Mouse (Mus musculus) CH12.LX (cell line): Measurements from ENCODE around the gene Fndc5. TPM values are rescaled to one million over a fixed set of nuclear protein-coding genes. Genes with fewer than 3 reads are reported as not detected.

ENCODE experiments used
- DNase-seq: peaks from one replicate; pipeline ENCODE4 v3.0.0-alpha.2; 2013; ENCODE audit errors: extremely low read depth
- H3K27ac ChIP-seq: 2 replicates; pipeline ENCODE4 v1.5.1; 2012; ENCODE audit warnings: low read depth, mild to moderate bottlenecking, control low read depth, moderate library complexity; ENCODE audit not compliant: insufficient read depth
- H3K27me3 ChIP-seq: replicated peaks from 2 replicates; pipeline ENCODE3; 2012; ENCODE audit warnings: inconsistent platforms
- H3K36me3 ChIP-seq, 2 experiments: replicated peaks in 1 of 2; 2 replicates each; pipeline versions ENCODE3 to v1.6.1; 2012; ENCODE audit warnings: inconsistent platforms in 1 of 2, low read length in 1 of 2, mild to moderate bottlenecking in 1 of 2, mixed read lengths in 1 of 2, moderate library complexity in 1 of 2; ENCODE audit not compliant: control insufficient read depth in 1 of 2, insufficient read depth in 1 of 2
- H3K4me1 ChIP-seq, 2 experiments: 2 replicates each; pipeline ENCODE4 v1.6.1; 2012; ENCODE audit warnings: inconsistent platforms in 1 of 2, moderate library complexity in 1 of 2; ENCODE audit not compliant: insufficient read depth in 2 of 2, control insufficient read depth in 1 of 2
- H3K4me2 ChIP-seq: 2 replicates; pipeline ENCODE4 v1.6.1; 2012; ENCODE audit warnings: low read depth, mild to moderate bottlenecking, control low read depth; ENCODE audit not compliant: poor library complexity, insufficient read depth, severe bottlenecking
- H3K4me3 ChIP-seq, 3 experiments: fragments of 150-350 bp in 1 of 3; sonication (generic) in 1 of 3; replicated peaks in 1 of 3; 2 replicates each; pipeline versions ENCODE3 to v1.5.1; 2011 to 2012; ENCODE audit warnings: low read depth in 2 of 3, low read length in 2 of 3, mild to moderate bottlenecking in 2 of 3, moderate library complexity in 2 of 3, control low read depth in 1 of 3, improper control_type of control experiment in 1 of 3, inconsistent platforms in 1 of 3, mixed read lengths in 1 of 3; ENCODE audit not compliant: poor library complexity in 1 of 3
- H3K79me2 ChIP-seq: replicated peaks from 2 replicates; pipeline ENCODE4 v1.6.1; 2012; ENCODE audit warnings: mild to moderate bottlenecking, moderate library complexity; ENCODE audit not compliant: control insufficient read depth, poor library complexity, insufficient read depth, severe bottlenecking; ENCODE audit errors: extremely low read depth
- H3K9ac ChIP-seq: 2 replicates; pipeline ENCODE4 v1.6.1; 2012; ENCODE audit warnings: low read depth, mild to moderate bottlenecking, control low read depth, moderate library complexity; ENCODE audit not compliant: insufficient read depth
- H3K9me3 ChIP-seq: replicated peaks from 2 replicates; pipeline ENCODE3; 2012; ENCODE audit warnings: low read length, inconsistent platforms, mixed read lengths
- CHD1 ChIP-seq: IDR thresholded peaks from 2 replicates; pipeline ENCODE4 v1.6.1; 2012; ENCODE audit warnings: low read depth, low read length, improper control_type of control experiment, inconsistent platforms
- CHD2 ChIP-seq: IDR thresholded peaks from 2 replicates; pipeline ENCODE4 v1.6.1; 2011; ENCODE audit warnings: low read length, improper control_type of control experiment
- CTCF ChIP-seq, 2 experiments: IDR thresholded peaks in 1 of 2; conservative IDR thresholded peaks in 1 of 2; 2 replicates each; pipeline ENCODE4 v1.5.1; 2011 to 2012; ENCODE audit warnings: low read depth in 2 of 2, low read length in 2 of 2, improper control_type of control experiment in 1 of 2, inconsistent platforms in 1 of 2, mild to moderate bottlenecking in 1 of 2, moderate library complexity in 1 of 2
- ELF1 ChIP-seq: IDR thresholded peaks from 2 replicates; pipeline ENCODE4 v1.6.1; 2014; ENCODE audit warnings: low read depth, mild to moderate bottlenecking, inconsistent platforms, low read length, improper control_type of control experiment
- JUND ChIP-seq: conservative IDR thresholded peaks from 2 replicates; pipeline ENCODE4 v1.6.1; 2011; ENCODE audit warnings: low read depth, low read length, improper control_type of control experiment
- MAZ ChIP-seq: IDR thresholded peaks from 2 replicates; pipeline ENCODE4 v1.6.1; 2012; ENCODE audit warnings: low read depth, mild to moderate bottlenecking, inconsistent platforms, low read length, improper control_type of control experiment, moderate library complexity
- MYC ChIP-seq: IDR thresholded peaks from 2 replicates; pipeline ENCODE4 v1.6.1; 2011; ENCODE audit warnings: low read depth, mild to moderate bottlenecking, improper control_type of control experiment, low read length
- PAX5 ChIP-seq: IDR thresholded peaks from 2 replicates; pipeline ENCODE4 v1.6.1; 2012; ENCODE audit warnings: low read length, inconsistent platforms, mixed read lengths
- POLR2A ChIP-seq: IDR thresholded peaks from 2 replicates; pipeline ENCODE4 v1.6.1; 2011; ENCODE audit warnings: low read depth, mild to moderate bottlenecking, improper control_type of control experiment, low read length
- SMC3 ChIP-seq: IDR thresholded peaks from 2 replicates; pipeline ENCODE4 v1.6.1; 2011; ENCODE audit warnings: low read depth, low read length, improper control_type of control experiment
- USF1 ChIP-seq: IDR thresholded peaks from 2 replicates; pipeline ENCODE4 v1.6.1; 2014; ENCODE audit warnings: low read depth, mild to moderate bottlenecking, inconsistent platforms, low read length, improper control_type of control experiment
- ZKSCAN1 ChIP-seq: IDR thresholded peaks from 2 replicates; pipeline ENCODE4 v1.6.1; 2012; ENCODE audit warnings: low read depth, inconsistent platforms, low read length, improper control_type of control experiment, borderline replicate concordance
- dilution Hi-C: fragments of 300-500 bp; cut with MboI; formaldehyde crosslinking; loops from 2 replicates; pipeline ENCODE4 v1.14.3; 2020; ENCODE audit warnings: low sequenced_read_pairs; ENCODE audit not compliant: extremely low pct_unique_long_range_greater_than_20kb, extremely low pct_ligation_motif_present
- in situ Hi-C: fragments of 300-500 bp; cut with MboI; formaldehyde crosslinking; loops from 3 replicates; pipeline ENCODE4 v1.14.3; 2019; ENCODE audit warnings: low sequenced_read_pairs, low pct_ligation_motif_present, low pct_unique_long_range_greater_than_20kb, mixed read lengths
- polyA plus RNA-seq: library from polyadenylated mRNA; unstranded; fragments of >175 nt; gene quantifications from 2 replicates; pipeline ENCODE4 v1.2.1, GENCODE M21; 2012; ENCODE audit warnings: low read depth; ENCODE audit not compliant: insufficient read length
- total RNA-seq, 2 experiments: library from RNA; depleted of rRNA; stranded (reverse); fragments of 300-350 nt in 1 of 2; fragments of >200 nt in 1 of 2; gene quantifications; 2 replicates each; pipeline ENCODE4 v1.2.3; 2012 to 2014

Fndc5 gene
- total and polyA plus RNA-seq, 3 experiments = 0.17 to 0.33 TPM; not detected in 1

DNA sequence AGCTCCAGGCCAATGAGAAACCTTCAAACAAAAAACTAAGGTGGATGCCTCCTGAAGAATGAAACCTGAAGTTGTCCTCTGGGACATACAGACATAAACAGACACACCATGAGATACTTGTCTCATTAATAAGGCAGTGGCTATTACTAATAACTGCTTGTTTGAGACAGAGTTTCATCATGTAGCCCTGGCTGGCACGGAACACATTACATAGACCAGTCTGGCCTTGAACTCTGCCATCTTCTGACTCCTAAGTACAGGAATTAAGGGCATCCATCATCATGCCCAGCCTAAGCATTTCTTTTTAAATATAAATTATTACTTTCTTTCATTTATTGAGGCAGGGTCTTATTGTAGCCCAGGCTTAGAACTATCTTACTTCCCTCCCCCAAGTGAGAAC lies 24.3 kb downstream of the Fndc5 start:
- H3K27ac ChIP-seq = no peak overlapping the region
- in situ Hi-C loops (no loop called here), dilution Hi-C loops (no loop called here)
- no peaks in the 10 kb centered on the region for H3K9me3 ChIP-seq
- TF ChIP-seq MYC (no peak), USF1 (no peak), PAX5 (no peak), JUND (no peak), CHD1 (no peak), CHD2 (no peak)
- H3K4me3 ChIP-seq = no peak overlapping the region
- no peaks in the 10 kb centered on the region for H3K79me2 ChIP-seq
- DNase-seq = no peak
- no peak overlapping the region for H3K9ac ChIP-seq
- H3K4me2 ChIP-seq = no peak overlapping the region
- no peaks in the 10 kb centered on the region for H3K4me1 ChIP-seq
- peaks cover 18 to 70% of the 10 kb centered on the region in 2 experiments for H3K36me3 ChIP-seq
- H3K27me3 ChIP-seq = no peaks in the 10 kb centered on the region

DNA sequence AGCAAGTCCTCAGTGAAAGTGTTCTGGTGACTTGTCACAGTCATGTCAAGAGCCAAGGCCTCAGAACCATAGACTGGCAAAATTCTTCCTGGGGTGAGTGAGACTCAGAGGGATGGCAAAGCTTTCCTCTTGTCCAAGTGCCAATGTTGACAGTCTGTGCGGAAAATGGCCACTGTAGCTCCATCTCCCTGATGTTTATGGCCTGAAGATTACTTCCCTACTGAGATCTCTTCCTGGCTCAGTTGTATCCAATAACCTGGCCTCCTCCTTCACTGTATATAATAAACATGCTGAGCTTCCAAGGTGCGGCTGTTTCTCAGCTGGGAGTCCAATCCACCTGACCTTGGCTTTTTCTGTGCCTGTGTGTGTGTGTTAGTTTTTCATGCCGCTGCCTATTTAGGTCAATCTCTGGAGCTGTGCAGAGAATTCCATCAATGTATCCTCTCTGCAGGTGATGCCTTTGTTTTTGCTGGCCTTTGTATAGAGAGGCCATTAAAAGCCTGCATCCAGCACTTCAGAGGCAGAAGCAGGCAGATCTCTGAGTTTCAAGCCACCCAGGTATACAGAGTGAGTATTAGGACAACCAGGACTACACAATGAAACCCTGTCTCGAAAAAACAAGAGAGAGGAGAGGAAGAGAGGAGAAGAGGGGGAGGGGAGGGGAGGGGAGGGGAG lies 24.9 kb downstream of the Fndc5 start:
- Histone ChIP-seq H3K9me3 (no peaks in the 10 kb centered on the region), H3K27ac (no peak overlapping the region), H3K4me2 (no peak overlapping the region), H3K4me1 (no peaks in the 10 kb centered on the region), H3K79me2 (no peaks in the 10 kb centered on the region), H3K36me3 (peaks cover 16 to 68% of the 10 kb centered on the region in 2 experiments), H3K9ac (no peak overlapping the region), H3K4me3 (no peak overlapping the region), H3K27me3 (no peaks in the 10 kb centered on the region)
- in situ Hi-C loops = no loop called here
- TF ChIP-seq SMC3 = no peak
- dilution Hi-C loops = no loop called here
- no peak for DNase-seq

DNA sequence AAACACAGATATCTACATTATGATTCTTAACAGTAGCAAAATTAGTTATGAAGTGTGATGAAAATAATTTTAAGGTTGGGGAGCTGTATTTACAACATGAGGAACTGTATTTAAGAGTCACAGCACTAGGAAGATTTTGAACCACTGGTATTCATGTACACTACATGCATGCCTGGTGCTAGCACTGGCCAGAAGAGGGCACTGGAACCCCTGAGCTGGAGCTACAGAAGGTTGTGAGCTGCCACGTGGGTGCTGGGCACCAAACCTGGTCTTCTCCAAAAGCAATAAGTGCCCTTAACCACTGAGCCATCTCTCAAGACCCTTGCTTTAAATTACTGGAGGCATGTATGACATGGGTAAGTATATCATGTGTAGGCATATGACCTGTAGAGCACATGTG lies 35.7 kb downstream of the Fndc5 start:
- no peak overlapping the region for H3K27ac ChIP-seq
- no peaks in the 10 kb centered on the region for H3K27me3 ChIP-seq
- no peak for DNase-seq
- H3K79me2 ChIP-seq = no peaks in the 10 kb centered on the region
- in situ Hi-C loops (no loop called here), dilution Hi-C loops (no loop called here)
- no peak overlapping the region for H3K9ac ChIP-seq
- H3K4me1 ChIP-seq = no peaks in the 10 kb centered on the region
- H3K4me3 ChIP-seq = no peak overlapping the region
- no peak for TF ChIP-seq ZKSCAN1
- no peak for TF ChIP-seq MAZ
- no peak for TF ChIP-seq POLR2A
- TF ChIP-seq ELF1 = no peak
- TF ChIP-seq CTCF (conservative IDR thresholded peaks at IDR 0.05 in 1 of 2, IDR thresholded peaks at IDR 0.05 in 1 of 2; ENCODE audit: low read depth in 2 of 2, low read length in 2 of 2) = no peak
- H3K4me2 ChIP-seq = no peak overlapping the region
- peaks cover 11% of the 10 kb centered on the region for H3K9me3 ChIP-seq
- peaks cover 29 to 68% of the 10 kb centered on the region in 2 experiments for H3K36me3 ChIP-seq
